Mouse (Mus musculus): ENCODE data around the gene Mios.

DNA sequence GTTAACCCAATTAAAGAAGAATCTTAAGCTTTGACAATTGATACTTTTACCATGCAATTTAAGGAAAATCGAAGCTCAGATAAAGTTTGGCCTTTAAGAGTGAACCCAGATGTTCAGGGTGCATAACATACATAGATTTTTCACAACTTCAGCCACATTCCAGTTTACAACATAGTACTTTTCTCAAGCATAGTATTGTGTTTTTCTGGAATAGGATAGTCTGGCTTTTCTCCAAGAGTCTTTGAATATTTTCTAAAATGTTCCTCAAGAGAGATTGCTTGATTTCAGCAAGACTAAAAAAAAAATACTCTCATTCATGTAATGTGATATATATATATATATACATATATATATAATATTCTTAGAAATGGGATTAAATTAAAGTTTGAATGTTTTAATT, 44.3 kb upstream of the Mios start:
- no peak for TF ChIP-seq CTCF (conservative IDR thresholded peaks at IDR 0.05; ENCODE audit: insufficient read depth, insufficient read length, low read depth, low read length)
- no peak for TF ChIP-seq POLR2A (IDR thresholded peaks at IDR 0.05; ENCODE audit: low read depth, low read length)
